Mouse (Mus musculus) mouse embryonic stem cell (cell line): ENCODE data around the gene Man1c1.

Source experiments
- in situ Hi-C, 2 experiments: fragments of 300-500 bp; cut with MboI; formaldehyde crosslinking; loops; 1 replicate in 1 of 2; 3 replicates in 1 of 2; pipeline ENCODE4 v1.14.3; 2019 to 2020; ENCODE audit warnings: low sequenced_read_pairs in 2 of 2, low pct_unique_long_range_greater_than_20kb in 1 of 2, mixed read lengths in 1 of 2; ENCODE audit not compliant: unreplicated experiment in 1 of 2

The Man1c1 gene

DNA sequence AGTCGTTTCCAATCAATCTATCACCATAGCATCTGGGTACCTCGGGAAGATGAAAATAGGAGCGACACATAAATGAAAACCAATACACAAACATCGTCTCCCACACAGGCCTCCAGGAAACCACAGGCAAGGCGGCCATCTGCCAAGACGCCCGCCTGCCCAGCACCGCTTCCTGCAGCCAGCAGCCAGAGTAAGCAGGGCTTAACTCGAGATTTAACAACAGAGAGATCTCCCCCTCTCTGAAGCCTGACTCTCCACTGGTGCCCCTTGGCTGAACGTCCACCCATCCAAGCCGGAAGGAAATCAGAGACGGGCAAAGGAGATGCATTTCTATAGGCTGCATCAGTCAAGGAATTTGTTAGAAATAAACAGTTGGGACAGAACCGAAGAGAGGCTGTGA, 21.1 kb downstream of the Man1c1 start:
- in situ Hi-C loops = no loop called here

DNA sequence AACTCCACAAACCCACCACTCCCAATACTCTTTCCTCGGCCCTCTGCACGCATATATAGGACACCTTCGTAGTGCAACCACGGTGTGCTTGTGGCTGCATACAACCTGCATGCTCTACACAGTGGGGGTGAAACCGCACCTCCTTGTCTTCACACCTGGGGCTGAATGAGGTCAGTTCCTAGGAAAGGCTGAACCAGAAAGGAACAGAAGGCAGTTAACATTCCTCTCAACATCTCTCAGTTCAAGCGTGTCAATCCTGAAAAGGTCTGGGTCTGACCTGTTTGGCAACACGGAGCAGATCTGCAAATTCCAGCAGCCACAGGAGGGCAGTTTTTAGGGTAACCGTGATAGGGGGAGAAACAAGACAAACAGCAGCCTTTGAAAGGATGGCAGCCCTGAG, 21.7 kb downstream of the Man1c1 start:
- in situ Hi-C loops = no loop called here

DNA sequence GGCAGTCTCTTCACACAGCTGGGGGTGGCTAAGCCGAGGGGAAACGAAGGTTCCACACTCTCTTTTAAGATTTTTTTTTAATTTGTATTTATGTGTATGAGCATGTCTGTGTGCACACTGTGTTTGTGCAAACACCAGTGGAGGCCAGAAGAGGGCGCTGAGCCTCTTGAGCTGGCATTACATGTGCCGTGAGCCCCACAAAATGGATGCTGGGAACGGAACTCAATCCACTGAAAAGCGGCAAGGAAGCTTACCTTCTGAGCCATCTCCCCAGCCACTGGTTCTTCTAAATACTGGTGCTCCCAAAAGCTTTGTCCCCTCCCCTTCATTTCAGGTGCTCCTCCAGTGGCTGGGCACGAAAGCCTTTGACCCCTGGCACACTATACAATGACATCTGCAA, 22.3 kb downstream of the Man1c1 start:
- in situ Hi-C loops = no loop called here

DNA sequence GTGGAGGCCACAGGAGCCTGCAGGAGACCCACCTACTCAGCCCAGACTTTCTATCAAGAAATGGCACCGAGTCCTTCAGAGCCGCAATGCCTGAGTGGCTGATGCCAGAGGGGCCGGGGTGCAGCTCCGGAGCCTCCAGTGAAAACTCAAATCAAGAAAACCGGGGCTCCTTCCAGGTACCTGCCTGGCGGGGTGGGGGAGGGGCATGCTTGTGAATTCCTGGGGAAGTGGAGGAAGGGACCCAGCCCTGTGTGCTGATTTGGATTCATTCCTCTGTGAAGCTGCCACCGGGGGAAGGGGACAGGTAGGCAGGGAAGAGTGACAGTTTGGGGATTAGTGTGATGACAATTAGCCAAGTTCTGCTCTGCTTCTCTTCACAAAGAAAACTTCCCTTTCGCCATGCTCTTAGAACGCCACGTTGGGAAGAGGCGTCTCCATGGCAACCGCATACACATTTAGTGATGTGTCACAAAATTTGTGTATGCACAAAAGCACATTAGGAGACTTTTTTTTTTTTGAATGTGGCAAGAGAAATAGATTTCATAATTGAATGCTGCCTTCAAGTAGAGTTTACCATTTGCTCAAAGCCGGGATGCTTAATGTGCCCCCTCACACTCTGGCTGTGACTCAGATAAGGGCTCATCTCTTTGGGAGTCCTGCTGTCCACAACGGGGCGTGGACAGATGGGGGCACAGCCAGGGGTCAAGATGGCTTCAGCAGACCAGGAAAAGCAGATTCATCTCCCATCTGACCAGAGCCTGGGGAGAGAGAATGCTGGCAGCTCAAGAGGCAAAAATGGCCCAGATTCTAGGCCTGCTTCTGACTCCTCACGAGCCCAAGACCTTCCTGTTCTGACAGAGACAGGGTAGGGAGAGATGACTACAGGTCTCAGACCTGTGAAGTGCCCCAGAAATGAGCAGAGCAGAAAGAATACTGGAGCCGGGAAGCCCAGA, 26.3 kb downstream of the Man1c1 start:
- in situ Hi-C loops = no loop called here

DNA sequence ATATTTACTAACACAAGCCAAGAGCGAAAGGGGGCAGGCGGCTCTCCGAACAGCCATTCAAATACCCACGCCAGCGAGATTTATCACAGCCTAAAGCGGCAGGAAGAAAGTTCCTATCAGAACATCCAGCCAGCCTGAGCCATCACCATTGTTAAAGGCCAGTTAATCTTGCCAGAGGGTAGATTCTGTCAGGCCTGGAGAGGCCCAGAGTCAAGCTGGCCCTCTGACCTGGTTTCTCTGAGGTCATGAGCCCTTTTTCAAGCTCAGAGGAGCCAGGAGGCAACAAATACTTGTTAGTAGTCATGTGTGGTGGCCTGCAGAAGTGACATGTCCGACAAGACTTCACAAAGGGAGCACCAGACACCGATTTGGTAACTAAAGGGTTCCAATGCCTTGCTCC, 28.3 kb downstream of the Man1c1 start:
- in situ Hi-C loops = no loop called here

DNA sequence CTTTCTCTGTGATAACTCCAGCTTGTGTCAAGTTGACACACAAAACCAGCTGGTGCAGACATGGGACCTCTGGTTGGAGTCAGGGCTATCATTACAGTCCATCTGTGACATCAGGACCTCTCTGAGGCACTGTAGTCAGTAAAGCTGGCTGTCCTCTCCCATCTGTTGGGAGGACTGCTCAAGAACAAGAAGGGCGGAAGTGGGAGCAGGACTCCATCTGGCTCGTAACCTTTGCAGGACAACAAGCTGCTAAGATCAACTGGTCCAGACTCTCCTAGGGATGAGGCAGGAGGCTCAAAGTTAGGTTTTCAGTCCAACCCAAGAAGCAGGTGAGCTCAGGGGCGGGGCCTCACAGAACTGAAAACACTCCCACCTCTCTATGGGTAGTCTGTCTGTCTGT, 29.1 kb downstream of the Man1c1 start:
- in situ Hi-C loops = no loop called here

DNA sequence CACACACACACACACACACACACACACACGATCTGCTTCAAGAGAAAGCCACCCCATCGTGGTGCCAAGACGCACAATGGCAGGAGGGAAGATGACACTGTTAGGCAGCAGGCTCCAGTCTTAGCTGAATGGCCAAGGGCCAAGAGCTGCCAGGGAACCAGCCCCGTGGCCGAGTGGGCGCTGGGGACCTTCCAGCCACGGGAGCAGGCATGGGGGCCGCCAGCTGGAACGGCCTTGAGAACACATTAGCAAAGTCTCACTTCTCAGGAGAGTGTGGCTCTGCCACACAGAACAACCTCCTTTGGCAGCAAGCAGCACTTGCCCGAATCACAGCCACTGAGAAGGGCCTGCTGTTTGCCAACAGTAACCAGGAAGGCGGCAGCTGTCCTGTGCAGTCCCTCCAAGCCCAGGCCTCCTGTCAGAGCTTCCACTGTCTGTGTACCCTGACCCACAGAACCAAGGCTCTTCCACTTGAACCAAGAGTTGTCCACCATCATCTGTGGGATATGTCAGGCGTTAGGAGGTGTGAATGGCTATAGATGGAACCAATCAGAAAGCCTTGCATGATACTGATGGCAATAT, 30.1 kb downstream of the Man1c1 start:
- in situ Hi-C loops = no loop called here

DNA sequence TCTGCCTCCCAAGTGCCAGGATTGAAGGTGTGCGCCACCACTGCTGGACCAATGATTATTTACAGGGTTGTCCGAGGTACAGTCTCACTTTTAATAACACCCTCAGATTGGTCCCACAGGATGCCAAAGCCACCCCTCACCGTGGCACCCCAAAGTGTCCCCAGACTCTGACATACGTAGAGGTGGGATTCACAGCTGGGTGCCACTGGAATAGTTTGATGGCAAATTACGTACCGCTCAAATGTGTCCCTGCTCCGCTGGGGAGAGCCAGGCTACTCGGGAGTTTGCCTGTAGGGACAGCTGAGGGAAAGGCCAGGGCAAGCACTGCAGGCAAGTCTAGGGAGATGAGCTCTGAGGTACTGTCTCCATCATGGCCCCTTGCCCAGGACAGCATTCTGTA, 30.9 kb downstream of the Man1c1 start:
- in situ Hi-C loops = no loop called here

DNA sequence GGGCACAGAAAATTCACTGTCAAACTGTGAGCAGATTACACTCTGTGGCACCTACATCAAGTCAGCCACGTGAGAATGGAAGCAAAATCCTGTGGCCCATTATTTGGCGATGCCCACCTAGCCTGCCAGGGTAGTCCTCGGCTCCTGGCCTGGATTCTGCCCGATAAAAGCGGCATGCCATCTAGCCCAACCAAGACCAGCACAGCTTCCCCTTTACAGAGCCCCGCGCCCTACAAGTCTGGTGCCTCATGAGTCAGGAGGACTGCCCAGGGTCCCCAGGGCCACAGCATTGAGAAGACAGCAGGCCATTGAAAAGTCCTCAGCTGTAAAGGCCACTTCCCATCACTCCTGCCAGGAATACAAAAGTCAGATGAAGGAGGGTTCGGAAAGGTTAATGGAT, 31.8 kb downstream of the Man1c1 start:
- in situ Hi-C loops = no loop called here

DNA sequence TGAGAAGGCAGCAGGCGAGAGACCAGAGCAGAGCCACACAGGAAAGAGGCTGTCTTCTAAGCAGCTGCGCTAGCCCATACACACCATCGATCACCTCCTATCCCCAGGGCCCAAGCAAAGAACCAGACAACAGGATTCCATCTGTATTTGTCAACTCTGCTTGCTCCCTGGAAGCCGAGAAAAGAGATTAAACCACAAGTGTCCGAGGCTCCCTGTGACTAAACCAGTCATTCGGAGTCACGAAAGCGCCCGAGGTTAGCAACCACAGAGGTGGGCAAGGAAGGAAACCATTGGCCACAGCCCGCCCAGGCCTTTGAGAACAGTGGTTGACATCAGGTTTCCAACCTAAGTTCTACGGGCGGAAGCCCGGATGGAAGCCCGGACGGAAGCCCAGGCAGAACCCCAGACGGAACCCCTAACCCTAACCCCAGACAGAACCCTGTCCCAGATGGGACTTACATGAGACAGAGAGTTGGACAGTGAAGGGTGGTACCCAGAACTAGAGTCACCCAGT, 32.4 kb downstream of the Man1c1 start:
- in situ Hi-C loops = no loop called here

DNA sequence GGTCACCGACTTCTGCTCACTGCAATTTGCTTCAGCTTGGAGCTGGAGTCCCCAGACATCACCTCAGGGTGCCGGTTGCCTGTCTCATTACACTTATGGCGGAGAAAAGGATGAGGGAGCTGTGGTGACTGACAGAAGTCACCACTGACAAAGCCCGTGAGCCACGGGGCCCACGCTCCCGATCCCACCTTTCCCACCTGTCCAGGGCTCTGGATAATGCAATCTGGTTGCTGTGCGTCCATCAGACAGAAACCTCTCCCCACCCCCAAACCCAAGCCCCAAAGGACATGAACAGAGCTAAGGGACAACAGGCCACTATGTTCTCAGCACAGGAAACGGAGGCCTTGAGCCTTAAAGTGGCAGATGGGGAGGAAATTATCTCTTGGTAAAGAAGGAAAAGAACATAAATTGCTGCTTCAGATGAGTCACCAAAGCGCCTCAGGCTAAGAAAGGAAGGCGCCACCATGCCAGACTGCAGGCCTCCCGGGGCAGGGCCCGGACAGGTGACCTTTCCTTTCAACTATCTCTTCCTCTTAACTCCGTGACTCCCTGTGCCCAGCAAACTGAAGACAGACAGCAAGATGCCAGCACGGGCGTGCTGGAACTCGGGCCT, 34.2 kb downstream of the Man1c1 start:
- in situ Hi-C loops = no loop called here

DNA sequence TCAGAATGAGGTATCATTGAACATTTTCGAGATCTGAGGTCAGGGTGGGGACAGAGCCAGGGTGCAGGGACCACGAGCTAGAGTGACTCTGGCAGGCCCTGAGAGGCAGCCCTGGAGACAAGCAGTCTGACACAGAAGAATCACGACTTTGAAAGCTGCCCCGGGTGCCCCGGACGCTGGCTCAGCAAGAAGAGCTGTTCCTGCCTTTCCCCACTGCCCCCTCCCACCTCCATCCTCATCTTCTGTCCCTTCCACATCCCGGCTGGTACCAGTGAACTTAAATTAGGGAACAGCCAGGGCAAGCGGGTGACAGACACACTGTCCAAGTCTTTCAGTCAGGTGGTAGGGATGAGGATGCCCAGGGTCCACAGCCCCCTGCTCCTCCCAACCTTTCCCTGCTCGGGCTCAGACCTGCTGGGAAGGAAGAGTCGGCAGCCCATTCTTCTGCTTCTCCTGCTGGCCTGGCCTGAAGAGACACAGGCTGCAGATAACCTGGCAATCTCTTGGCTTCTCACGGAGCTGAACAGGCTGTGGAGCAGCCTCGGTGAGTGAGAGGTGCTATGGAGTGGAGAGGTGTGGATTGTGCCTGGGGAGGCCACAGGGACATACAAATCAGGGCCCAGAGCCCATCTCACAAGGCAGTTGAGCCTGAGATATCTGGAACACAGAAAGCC, 35.6 kb downstream of the Man1c1 start:
- in situ Hi-C loops = no loop called here

DNA sequence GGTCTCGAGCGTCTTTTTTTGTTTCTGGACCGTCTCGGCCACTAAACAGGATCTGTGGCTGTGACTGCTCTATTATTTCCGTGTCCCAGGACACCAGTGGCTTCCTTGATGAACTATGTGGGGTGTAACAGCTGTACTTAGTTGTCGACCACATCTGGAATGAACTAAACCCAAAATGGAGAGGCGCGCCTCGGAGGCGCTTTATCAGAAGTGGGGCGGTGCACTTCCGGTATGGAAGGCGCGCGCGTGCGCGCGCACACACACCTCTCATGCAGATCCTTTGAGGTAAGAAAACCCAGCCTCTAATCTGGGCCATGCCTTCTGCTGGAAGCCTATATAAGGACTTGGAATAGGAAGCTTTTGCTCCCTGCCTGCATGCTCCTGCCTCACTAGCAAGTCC, 37.7 kb downstream of the Man1c1 start:
- in situ Hi-C loops = no loop called here

DNA sequence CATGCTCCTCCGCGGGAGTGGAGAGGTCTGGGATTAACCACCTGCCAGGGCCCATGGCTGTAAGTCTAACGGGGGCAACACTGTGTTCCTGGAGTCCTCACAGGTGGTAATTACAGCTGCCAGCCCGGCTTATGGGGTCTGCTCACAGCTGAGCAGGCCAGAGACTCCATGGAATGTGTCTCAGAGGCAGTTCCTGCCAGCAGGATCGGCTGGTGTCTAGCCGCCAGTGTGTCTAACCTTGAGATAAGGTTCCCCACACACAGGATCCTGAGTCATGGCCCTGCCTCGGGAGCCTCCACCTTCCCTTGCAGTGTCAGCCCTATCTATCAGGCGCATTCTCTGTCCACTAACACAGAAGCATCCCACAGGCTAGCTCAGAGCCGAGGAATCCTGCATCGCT, 41.0 kb downstream of the Man1c1 start:
- in situ Hi-C loops = no loop called here

DNA sequence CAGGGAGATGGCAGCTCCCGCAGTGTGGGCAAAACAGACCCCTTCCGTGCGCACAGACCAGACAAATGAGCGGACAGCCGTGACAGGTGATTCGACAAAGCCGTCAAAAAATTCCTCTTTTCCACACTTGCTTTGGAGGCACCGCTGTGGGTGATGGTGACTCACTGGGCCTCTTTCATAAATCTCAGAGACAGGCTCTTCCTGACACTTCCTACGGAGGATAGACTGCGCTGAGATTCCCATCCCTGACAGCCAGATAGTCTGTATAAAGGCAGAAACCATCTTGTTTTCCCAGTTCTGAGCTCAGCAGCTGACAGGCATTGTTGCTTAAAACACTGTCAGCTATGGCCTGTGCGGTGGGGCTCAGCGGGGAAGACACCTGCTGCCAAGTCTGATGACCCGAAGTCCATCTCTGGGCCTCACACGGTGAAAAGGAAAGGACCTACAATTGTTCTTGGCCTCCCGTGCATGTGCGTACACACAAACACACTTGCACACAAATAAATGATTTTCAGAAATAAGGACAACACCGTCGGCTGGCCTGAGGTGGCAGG, 43.4 kb downstream of the Man1c1 start:
- in situ Hi-C loops = no loop called here

DNA sequence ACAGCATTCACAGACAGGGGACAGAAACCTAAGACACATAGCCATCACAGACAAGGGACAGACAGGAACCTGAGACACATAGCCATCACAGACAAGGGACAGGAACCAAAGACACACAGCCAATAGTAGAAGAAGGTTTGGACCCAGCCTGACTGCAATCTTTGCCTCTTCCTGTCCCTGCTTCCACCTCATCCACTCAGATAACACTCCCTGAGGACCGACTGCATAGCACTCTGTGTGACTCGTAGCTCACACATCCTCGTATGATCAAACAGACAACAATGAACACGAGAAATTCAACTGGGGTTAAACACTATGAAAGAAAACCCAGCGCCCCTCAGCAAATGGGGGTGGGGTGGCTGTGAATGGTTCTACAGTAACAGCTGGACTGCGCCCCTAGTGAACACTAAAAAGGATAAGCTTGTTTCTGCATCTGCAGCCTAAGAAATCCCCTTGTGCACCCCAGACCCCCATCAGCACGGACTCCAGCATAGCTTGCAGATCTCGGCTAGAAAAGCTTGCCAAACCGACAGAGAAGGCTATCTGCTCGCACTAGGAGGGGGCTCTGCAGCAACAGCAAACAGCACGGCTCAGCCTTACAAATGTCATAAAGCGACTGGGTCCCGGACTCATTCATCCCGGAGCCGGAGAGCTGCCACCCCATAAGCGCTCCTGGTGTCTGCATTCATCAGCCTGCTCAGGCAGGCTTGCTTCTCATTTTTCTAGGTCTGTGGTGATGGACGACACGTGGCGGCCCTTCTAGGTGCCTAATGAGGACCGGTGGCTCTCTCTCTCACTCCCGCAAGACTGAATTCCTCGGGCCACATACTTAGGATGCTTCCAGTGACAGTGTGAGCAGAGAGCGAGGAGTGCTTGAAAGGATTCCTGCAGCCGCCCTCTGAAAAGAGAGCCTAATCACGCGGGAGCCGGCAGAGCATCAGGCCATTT, 44.5 kb downstream of the Man1c1 start:
- in situ Hi-C loops = no loop called here

DNA sequence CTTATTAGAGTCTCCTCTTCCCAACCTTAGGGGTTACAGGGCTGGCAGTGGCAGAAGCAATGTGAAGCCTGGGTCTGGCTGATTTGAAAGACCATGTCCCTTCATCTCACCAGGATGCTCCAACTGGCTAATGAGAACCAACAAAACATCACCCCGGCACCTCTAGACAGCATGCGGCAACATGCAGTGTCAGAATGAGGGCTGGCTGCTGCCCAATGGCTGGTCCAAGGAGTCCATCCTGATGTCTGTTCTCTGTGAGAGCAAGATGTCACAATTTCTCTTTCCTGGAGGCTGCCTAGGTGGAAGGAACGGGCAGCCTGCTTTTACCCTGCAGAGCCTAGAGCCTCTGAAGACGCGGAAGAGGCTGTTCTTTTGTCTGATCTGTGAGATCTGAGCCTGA, 46.6 kb downstream of the Man1c1 start:
- in situ Hi-C loops = no loop called here

DNA sequence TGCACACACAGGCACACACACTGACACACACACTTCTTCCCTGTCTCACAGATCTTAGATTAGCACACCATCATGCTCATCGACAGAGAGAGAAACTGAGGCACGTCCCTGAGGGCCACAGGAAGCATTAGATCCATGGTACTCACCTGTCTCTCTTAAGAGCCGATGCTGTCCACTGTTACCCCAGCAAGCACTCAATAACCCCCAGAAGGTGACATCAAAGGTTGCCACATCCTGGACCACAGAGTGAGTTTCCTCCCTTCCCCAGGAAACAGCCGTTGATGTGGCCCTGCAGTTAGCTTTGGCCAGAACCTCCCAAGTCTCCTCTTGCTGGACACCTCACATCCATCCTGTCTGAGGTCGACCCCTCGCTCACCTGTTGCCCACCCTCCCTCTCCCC, 49.7 kb downstream of the Man1c1 start:
- in situ Hi-C loops = no loop called here
